Mouse (Mus musculus): ENCODE data around the gene Dclre1a. TPM values are rescaled to one million over a fixed set of nuclear protein-coding genes. Genes with fewer than 3 reads are reported as not detected.
A peak's percentile ranks its signal among the peaks of the same experiment; 100 is the strongest.

Gene Dclre1a
- total RNA-seq (2021) = 1 to 10 TPM; 6.6 to 8.0 TPM
- long read RNA-seq, experiment 1, partial matches to known transcripts = 1 of 3 reads
- long read RNA-seq, experiment 1, other reads (novel, unspliced or antisense) = 2 of 3 reads
- long read RNA-seq, experiment 2, partial matches to known transcripts = 1 of 4 reads
- long read RNA-seq, experiment 2, other reads (novel, unspliced or antisense) = 2 of 4 reads

DNA sequence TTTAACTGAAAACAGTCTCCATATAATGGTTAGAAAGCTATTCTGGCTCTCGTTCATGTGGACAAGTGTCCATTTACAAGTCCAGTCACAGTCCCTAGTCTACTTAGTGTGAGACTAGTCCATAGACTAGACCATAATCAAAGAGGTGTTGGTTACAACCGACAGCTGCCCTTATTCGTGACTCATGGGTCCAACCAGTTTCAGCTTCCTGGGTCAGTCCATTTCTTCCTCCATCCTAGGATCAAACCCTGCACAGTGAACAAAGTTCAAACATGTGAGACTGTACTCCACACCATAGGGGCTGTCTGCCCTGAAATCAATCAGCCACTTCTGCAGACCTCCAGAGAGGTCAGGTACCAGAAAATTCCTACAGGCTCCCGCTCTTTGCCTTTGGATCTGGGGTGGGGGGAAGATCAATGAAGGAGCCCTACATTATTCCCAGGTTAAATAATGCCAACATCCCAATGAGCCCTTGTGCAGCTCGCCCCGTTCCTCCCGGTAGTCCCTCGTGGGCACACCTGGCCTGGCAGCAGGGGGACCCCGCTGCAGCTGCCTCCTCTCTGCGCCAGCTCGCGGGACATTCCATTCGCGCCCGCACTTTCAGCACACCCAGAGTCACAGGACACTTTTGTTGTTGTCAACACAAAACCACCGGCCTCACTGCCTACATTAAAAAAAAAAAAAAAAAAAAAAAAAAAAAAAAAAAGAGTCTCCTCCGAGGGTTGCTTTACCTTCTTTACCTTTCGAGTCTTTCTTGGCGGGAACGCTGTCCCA, at the start of gene Dclre1a:
Gene Dclre1a (minus strand): TSS at position 767 of the 774 bp plus-strand sequence.
- peak; percentile 62 to 67 for DNase-seq (ENCODE audit: low spot score in 2 of 2)

DNA sequence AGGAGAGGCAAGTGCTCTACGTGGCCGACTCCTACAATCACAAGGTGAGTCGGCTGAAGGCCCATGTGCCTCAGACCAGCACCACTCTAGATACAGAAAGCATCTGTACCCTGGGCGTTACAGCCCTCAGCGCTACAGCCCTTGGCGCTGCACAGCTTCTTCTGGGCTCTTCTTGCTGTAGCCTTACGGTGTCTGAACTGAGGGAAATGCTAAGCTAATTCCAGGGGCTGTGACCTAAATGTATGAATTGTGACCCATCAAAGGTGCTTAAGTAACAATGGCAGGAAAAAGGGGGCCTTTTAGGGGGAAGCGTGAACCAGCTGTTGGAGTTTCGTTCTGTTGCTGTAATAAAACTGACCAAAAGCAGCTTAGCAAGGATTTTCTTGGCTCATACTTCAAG, 44.5 kb upstream of the Dclre1a start:
- DNase-seq (ENCODE audit: low spot score in 2 of 2) = no peak

- no peak for DNase-seq (ENCODE audit: low spot score in 2 of 2)
Observed at GRCm38 (mm10) chr19:56590250-56590649, 42.2 kb upstream of the Dclre1a start.

DNA sequence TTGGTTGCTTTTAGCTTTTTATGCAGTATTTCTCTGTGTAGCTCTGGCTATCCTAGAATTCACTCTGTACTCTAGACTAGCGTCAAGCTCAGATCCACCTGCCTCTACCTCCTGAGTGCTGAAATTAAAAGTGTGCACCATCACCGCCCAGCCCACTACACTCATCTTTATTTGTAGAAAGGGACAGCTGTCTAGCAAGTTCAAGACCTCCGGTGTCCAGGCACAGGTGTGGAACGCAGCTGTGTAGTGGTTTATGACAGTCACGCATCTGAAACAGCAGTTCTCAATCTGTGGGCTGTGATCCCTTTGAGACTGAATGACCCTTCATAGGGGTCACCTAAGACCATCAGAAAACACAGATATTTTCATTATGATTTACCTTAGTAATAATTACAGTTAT, 41.4 kb upstream of the Dclre1a start:
- DNase-seq (ENCODE audit: low spot score in 2 of 2) = no peak

DNA sequence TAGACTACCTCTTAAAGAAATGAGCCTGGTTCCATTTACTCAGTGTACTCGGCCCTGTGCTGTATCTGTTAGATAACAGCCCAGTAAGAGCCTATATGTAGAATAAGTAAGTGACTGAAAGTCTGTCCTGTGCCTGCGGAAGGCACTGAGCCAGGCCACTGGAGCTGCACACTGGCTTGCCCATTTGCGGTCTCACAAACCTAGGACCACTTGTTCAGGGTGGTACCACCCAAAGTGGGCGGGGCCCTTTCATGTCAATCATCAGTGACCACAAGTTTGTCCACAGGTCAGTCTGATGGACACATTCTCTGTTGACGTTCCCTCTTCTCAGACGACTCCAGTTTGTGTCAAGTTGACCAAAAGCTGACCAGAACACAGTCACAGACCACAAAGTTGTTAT, 41.0 kb upstream of the Dclre1a start:
- no peak for DNase-seq (ENCODE audit: low spot score in 2 of 2)

GRCm38 (mm10) chr19:56588205-56588626, 40.2 kb upstream of the Dclre1a start:
- peak; percentile 29 to 36 for DNase-seq (ENCODE audit: low spot score in 2 of 2)

- no peak for DNase-seq (ENCODE audit: low spot score in 2 of 2)
Observed at GRCm38 (mm10) chr19:56586320-56586719, 38.3 kb upstream of the Dclre1a start.

DNA sequence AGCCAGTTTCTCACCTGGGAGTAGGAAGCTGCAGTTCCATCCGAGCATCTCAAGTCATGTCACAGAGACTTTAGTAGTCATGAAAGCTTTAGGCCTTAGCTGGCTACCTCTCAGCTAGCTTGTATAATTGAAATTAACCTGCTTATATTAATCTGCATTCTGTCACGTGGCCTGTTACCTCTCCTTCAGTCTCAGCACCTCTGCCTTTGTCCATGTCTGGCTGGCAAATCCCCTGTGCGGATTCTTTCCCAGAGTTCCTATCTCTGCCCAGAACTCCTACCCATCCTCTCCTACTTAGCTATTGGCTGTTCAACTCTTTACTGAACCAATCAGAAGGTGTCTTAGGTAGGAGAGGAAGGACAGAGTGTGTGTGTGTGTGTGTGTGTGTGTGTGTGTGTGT, 36.3 kb upstream of the Dclre1a start:
- DNase-seq (ENCODE audit: low spot score in 2 of 2) = no peak

DNA sequence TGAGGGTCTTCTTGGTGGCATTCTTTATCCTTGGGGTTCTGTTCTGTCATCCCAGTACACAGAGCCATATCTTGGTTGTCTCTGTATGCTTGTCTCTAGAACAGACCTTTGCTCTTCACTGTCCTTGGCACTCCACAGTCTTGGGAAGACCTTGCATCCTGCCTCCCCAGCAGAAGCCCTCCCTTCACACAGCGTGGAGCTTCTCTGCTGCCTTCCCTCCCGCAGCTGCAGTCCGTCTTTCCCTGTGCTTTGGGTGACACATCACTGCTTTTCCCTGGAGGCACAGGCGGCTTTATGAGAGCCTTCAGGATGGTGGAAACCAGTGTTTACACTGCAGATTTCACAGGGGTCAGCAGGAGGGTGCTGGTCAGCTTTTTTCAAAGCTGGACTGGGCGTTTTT, 35.8 kb upstream of the Dclre1a start:
- no peak for DNase-seq (ENCODE audit: low spot score in 2 of 2)

DNA sequence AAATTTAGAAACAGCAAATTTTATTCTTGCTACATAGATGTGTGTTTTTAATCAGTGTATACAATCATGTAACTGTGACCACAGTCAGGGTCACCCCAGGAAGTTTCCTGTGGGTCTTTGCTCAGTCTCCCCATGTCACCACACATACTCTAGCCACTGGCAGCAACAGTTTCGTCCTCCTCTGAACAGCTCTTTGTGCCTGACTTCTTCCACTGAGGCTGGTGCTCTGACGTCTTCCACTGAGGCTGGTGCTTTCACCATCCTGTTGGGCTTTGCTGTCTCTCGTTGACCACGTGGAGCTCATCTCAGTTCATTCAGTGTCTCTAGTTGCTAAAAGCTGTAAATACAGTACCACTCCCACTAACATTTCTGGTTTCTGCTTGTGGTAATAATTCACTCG, 34.0 kb upstream of the Dclre1a start:
- DNase-seq (ENCODE audit: low spot score in 2 of 2) = no peak

GRCm38 (mm10) chr19:56577801-56578200, 29.8 kb upstream of the Dclre1a start:
- no peak for DNase-seq (ENCODE audit: low spot score in 2 of 2)

- no peak for DNase-seq (ENCODE audit: low spot score in 2 of 2)
Observed at GRCm38 (mm10) chr19:56573184-56573583, 25.2 kb upstream of the Dclre1a start.

- no peak for DNase-seq (ENCODE audit: low spot score in 2 of 2)
Observed at GRCm38 (mm10) chr19:56571913-56572312, 23.9 kb upstream of the Dclre1a start.

GRCm38 (mm10) chr19:56571234-56571633, 23.2 kb upstream of the Dclre1a start:
- DNase-seq (ENCODE audit: low spot score in 2 of 2) = no peak

GRCm38 (mm10) chr19:56570781-56571180, 22.8 kb upstream of the Dclre1a start:
- no peak for DNase-seq (ENCODE audit: low spot score in 2 of 2)

- DNase-seq (ENCODE audit: low spot score in 2 of 2) = no peak
Observed at GRCm38 (mm10) chr19:56566940-56567339, 18.9 kb upstream of the Dclre1a start.

GRCm38 (mm10) chr19:56566041-56566440, 18.0 kb upstream of the Dclre1a start:
- no peak for DNase-seq (ENCODE audit: low spot score in 2 of 2)

DNA sequence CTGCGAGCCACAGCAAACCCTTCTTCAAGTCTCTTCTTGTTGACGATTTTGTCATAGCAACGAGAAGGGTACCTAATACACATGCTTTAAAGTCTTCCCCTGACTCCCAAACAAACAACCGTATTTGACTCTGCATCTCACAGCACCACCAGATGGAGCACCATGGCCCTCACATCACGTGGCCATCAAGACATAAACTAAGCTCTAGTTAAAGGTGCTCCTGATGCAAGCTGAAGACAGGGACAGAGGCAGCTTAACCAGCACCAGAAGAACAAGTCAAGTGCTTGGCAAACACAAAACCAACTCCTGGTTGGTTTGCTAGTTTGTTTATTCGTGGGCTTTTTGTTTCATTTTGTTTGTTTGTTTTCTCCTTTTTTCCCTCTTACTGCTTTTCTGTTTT, 17.3 kb upstream of the Dclre1a start:
- no peak for DNase-seq (ENCODE audit: low spot score in 2 of 2)

DNA sequence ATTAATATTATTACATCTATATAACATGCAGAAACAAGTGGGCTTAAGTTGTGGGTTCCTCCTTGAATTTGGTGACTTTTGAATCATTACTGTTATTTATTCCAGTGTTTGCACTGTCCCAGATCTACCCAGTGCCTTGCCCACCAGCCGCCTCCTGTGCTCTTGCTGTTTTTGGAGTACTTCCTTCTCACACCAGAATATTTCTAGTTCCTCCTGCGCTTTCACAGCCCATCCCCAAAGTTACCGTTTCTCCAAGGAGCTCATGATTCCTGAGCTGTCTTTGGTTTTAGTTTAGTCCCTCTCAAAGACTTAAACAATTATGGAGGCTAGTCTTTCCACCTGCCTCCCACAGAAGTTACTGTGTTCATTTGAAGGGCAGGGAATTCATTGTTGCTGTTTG, 15.4 kb upstream of the Dclre1a start:
- DNase-seq (ENCODE audit: low spot score in 2 of 2) = no peak

- no peak for DNase-seq (ENCODE audit: low spot score in 2 of 2)
Observed at GRCm38 (mm10) chr19:56562433-56563138, 14.6 kb upstream of the Dclre1a start.

GRCm38 (mm10) chr19:56555972-56556371, 8.0 kb upstream of the Dclre1a start:
- DNase-seq (ENCODE audit: low spot score in 2 of 2) = peak in 1 of 2 experiments; percentile 30

GRCm38 (mm10) chr19:56553177-56553576, 5.2 kb upstream of the Dclre1a start:
- no peak for DNase-seq (ENCODE audit: low spot score in 2 of 2)
